Mouse (Mus musculus) ovary, adult 2 months (tissue): ENCODE results near the gene Styk1. TPM values are rescaled to one million over a fixed set of nuclear protein-coding genes. Genes with fewer than 3 reads are reported as not detected.

ENCODE experiments used
- polyA plus RNA-seq: library from polyadenylated mRNA; depleted of rRNA; stranded (reverse); fragments of >200 nt; gene quantifications from 2 replicates; pipeline ENCODE4 v1.2.3, GENCODE M21; 2012; rRNA removed

The Styk1 gene
- polyA plus RNA-seq: 0.78 and 1.00 TPM in 2 replicates

DNA sequence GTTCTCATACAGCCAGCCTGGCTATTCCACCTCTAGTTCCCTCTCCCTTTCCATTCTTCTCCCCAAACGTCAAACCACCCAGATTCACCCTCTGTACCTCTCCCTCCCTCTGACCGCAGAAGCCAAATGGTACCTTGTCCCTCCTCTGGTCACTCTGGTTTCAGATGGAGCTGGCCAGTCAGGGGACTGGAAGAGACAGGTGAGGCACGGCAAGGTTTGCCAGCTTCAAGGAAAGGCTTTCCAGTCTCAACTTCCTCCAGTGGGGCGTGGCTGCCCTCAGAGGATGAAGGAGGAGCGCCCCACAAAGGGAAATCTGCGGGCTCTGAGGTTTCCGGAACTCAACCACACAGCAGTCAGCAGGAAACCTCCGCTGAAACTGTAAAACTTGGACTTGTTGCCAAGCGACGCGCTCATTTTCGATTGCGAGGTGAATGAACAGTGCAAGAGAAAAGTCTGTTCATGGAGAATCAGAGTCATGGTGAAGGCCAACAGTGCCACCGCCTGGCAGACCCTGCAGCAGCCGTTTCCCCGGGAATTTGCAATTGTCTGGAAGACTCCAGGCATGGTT is at the start of gene Styk1:
Gene Styk1, minus strand, starts transcription at position 246 of the 568 bp plus-strand sequence.

DNA sequence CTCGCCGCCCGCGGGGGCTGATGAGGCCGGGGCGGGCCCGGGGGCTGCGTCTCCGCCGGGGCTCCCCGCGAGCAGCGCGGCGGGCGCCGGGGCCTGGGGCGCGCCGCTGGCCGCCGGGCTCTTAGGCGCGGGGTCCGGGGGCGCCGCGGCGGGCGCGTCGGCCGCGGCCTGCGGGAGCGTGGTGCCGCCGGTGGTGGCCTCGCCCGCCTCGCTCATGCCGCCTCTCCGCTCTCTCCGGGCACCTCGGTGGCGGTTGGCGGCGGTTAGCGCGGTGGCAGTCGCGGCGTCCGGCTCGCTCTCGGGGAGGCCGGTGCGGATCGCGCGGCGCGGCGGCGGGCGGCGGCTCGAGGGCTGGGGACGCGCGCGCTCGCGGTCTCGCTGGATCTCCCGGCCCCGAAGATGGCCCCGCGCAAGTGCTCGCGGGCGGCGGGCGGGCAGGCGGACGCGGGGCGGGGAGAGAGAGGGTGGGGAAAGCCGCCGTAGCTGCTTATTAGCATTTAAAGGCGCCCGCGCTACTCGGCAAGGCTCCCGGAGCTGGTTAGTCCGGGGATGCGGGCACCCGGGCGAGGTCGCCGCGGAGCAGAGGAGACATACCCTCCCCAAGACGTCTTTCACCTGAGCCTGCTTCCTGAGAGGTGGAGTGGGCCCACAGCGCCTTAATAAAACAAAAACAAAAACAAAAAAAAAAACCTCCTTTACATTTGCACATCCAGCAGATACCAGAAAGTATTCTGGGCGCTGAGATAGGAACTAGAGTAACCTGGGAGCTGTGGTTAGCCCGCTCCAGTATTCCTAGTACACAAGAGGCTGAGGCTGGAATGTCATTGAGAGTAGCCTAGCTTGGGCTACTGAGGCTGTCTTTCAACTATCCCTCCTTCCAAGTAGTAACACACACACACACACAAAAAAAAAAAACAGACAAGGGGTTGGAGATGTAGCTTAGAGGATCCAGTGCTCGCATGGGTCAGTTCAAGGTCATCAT is 34.9 kb upstream of the Styk1 start, which contains the start of gene Ybx3:
Gene Ybx3, minus strand, starts transcription at position 437 of the 982 bp plus-strand sequence.

DNA sequence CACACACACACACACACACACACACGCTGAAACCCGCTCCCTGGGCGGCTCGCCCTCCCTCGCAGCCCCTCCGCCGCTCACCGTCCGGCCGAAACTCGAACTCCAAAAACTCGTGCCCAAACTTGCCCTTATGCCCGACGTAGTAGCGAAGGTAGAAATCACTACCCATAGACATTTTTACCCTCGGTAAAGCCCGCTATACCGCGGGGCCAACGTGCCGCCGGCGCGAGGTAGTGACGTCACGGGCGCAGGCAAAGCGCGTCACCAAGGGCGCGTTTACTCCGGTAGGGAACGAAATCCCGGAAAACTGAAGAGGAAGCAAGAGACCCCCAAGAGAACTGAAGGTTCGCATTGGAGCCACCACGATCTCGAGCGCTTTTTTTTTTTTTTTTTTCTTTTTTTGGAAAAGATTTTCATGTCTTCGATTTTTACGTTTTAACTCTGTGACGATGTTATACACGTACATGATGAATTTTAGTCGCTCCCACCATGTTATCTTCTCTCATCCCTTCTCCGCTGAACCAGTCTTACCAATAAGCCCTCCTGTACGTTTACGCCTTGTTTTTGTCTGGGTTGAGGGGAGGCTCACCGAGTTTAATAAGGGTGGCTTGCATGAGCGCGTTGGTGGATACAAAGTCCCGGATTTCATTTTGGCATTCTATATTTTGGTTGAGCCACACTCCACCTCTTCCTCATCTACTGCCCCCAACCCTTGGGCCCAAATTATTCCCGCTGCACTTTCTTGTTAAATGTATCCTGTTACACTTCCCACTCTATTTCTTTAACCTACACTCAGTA is 60.2 kb downstream of the Styk1 start, which contains the start of gene Magohb:
Gene Magohb, minus strand, starts transcription at position 254 of the 798 bp plus-strand sequence.

Other genes starting within 250 kb of the Styk1 start
- gene Klra2, start 106.2 kb downstream of the Styk1 start, polyA plus RNA-seq: 0.10 TPM in 1 of 2 replicates, not detected in the other
- 0.40 and 0.45 TPM in 2 replicates for gene Magohb, start 60.4 kb downstream of the Styk1 start, polyA plus RNA-seq
- 221 and 301 TPM in 2 replicates for gene Ybx3, start 34.9 kb upstream of the Styk1 start, polyA plus RNA-seq
- gene 5430401F13Rik, start 132.8 kb upstream of the Styk1 start, polyA plus RNA-seq: not detected in 2 replicates
- not detected in 2 replicates for gene Gm6619, start 132.8 kb upstream of the Styk1 start, polyA plus RNA-seq